Mouse (Mus musculus) stomach, postnatal 0 days (tissue): ENCODE measurements around the gene Tmem121b. TPM values are rescaled to one million over a fixed set of nuclear protein-coding genes. Genes with fewer than 3 reads are reported as not detected.
A peak's percentile ranks its signal among the peaks of the same experiment; 100 is the strongest.

ENCODE experiments used
- ATAC-seq: fragments of 200-750 bp; cut with Nextera tagmentation; 2 replicates; pipeline ENCODE4 v1.8.0; 2017; ENCODE audit not compliant: low FRiP score, low TSS enrichment
- DNase-seq: peaks from one replicate; pipeline ENCODE4 v3.0.0-alpha.2; 2016; ENCODE audit warnings: low spot score
- H3K27ac ChIP-seq: fragments of 300-500 bp; sonication (generic); replicated peaks from 2 replicates; pipeline ENCODE4 v1.5.1; 2014; ENCODE audit warnings: mild to moderate bottlenecking, control low read depth
- H3K27me3 ChIP-seq: fragments of 300-500 bp; sonication (generic); 2 replicates; pipeline ENCODE4 v1.6.1; 2014; ENCODE audit warnings: low read length; ENCODE audit not compliant: control insufficient read depth, insufficient read depth
- H3K36me3 ChIP-seq: fragments of 300-500 bp; sonication (generic); 2 replicates; pipeline ENCODE4 v1.6.1; 2014; ENCODE audit warnings: low read length, mixed read lengths; ENCODE audit not compliant: control insufficient read depth, insufficient read depth
- H3K4me1 ChIP-seq: fragments of 300-500 bp; sonication (generic); replicated peaks from 2 replicates; pipeline ENCODE4 v1.6.1; 2014; ENCODE audit warnings: antibody characterized with exemption; ENCODE audit not compliant: control insufficient read depth, insufficient read depth
- H3K4me2 ChIP-seq: fragments of 300-500 bp; sonication (generic); replicated peaks from 2 replicates; pipeline ENCODE4 v1.6.1; 2014; ENCODE audit warnings: low read depth, mild to moderate bottlenecking, control low read depth, moderate library complexity
- H3K4me3 ChIP-seq: fragments of 300-500 bp; sonication (generic); 2 replicates; pipeline ENCODE4 v1.5.1; 2014; ENCODE audit warnings: low read depth, low read length, control low read depth
- H3K9ac ChIP-seq: fragments of 300-500 bp; sonication (generic); 2 replicates; pipeline ENCODE4 v1.6.1; 2014; ENCODE audit warnings: mild to moderate bottlenecking, low read length, control low read depth, mixed read lengths
- H3K9me3 ChIP-seq: fragments of 300-500 bp; sonication (generic); 2 replicates; pipeline ENCODE4 v1.6.1; 2016; ENCODE audit warnings: low read length; ENCODE audit not compliant: control insufficient read depth
- CTCF ChIP-seq: IDR thresholded peaks from 2 replicates; pipeline ENCODE4 v1.5.1; 2016; ENCODE audit warnings: antibody characterized with exemption, low read depth, mild to moderate bottlenecking, moderate library complexity
- EP300 ChIP-seq: optimal IDR thresholded peaks from 2 replicates; pipeline ENCODE3; 2016; ENCODE audit warnings: antibody characterized with exemption
- WGBS: fragments of 180-500 bp; shearing (Covaris S2); extraction: QIAGEN DNeasy Blood & Tissue Kit; methylation state at CpG from one replicate; pipeline ENCODE4 v1.1.7; 2014; 5-methylcytosine and 5-hydroxymethylcytosine counted together
- polyA plus RNA-seq: library from polyadenylated mRNA; unstranded; fragments of >200 nt; fragmentation: Nextera tagmentation; extraction: Ambion mirVana; gene quantifications from 2 replicates; pipeline ENCODE4 v1.2.1, GENCODE M21; 2015

Gene Tmem121b
- polyA plus RNA-seq, 1 experiment from 2014 or later, result 0.02 TPM

DNA sequence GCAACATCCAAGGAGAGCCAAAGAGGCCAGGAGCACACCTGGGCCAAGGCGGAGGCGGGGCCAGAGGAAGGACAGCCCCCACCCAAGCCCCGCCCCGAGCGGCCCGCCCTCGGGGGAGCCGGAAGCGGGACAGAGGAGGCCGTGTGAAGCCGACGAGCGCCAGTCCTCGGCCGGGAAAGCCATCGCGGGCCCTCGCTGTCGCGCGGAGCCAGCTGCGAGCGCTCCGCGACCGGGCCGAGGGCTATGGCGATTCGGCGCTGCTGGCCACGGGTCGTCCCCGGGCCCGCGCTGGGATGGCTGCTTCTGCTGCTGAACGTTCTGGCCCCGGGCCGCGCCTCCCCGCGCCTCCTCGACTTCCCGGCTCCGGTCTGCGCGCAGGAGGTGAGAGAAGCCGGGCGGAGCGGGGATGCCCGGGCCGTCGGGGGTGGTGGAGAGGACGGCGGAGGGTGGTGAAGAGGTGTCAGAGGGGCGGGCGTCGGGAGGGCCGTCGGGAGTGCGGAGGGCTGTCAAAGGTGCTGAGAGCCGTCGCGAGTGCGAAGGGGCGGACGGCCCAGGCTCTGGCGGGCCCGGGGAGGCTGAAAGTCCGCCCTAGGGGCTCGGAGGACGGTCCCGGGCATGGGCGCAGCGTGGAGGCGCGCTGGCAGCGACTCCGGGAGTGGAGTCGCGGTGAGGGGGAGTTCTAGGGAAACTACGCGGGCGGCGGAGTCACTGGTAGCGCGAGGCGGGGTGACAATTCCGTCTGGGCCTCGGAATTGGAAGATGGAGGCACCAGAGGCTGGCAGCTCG lies 30.3 kb downstream of the Tmem121b start, which contains the start of gene Il17ra:
TSS of gene Il17ra (plus strand) at position 162 of the 786 bp plus-strand sequence.
- Histone ChIP-seq H3K4me2 (peak within 1 kb of the TSS; percentile 86), H3K4me1 (no peaks in the 10 kb centered on the region), H3K9me3 (no peaks in the 10 kb centered on the region), H3K27ac (peak within 1 kb of the TSS; percentile 53; the same call in 1 of the 2 replicates), H3K36me3 (no peaks in the 10 kb centered on the region), H3K9ac (peak within 1 kb of the TSS; percentile 74), H3K27me3 (peaks cover 2% of the 10 kb centered on the region; the same call in 1 of the 2 replicates), H3K4me3 (peak within 1 kb of the TSS; percentile 62)
- DNase-seq, result peak; percentile 93
- WGBS, result under 1% methylated on average over 89 of the region's 90 CpGs
- peak; percentile 97 for ATAC-seq
- no peak for TF ChIP-seq EP300
- no peak; the same call in 1 of the 2 replicates for TF ChIP-seq CTCF

DNA sequence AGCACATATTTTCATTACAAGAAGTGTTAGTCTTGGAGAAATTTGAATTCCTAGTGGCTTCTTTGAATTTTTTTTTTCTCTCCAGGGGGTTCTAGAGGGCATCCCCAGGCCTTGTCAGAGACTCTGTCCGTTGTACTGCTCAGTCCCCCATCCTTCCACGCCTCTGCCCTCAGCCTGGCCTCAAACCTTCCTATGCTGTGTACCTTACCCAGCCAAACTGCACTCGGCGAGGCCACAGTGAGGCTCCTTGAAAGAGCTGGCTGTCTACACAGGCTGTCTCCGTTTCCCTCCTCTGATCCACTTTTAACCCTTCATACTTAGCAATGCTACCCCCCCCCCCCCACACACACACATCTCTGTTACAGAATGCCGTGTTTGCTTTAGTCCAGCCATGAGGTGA lies 31.4 kb downstream of the Tmem121b start:
- TF ChIP-seq EP300 (no peak), CTCF (no peak)
- Histone ChIP-seq H3K9ac (no peak overlapping the region), H3K27me3 (peaks cover 2% of the 10 kb centered on the region; the same call in 1 of the 2 replicates), H3K4me3 (no peak overlapping the region), H3K4me2 (no peak overlapping the region), H3K27ac (no peak overlapping the region), H3K9me3 (no peaks in the 10 kb centered on the region), H3K4me1 (no peaks in the 10 kb centered on the region), H3K36me3 (no peaks in the 10 kb centered on the region)
- WGBS, result 45% methylated on average over 6 of the region's 6 CpGs
- no peak for DNase-seq
- ATAC-seq, result no peak

DNA sequence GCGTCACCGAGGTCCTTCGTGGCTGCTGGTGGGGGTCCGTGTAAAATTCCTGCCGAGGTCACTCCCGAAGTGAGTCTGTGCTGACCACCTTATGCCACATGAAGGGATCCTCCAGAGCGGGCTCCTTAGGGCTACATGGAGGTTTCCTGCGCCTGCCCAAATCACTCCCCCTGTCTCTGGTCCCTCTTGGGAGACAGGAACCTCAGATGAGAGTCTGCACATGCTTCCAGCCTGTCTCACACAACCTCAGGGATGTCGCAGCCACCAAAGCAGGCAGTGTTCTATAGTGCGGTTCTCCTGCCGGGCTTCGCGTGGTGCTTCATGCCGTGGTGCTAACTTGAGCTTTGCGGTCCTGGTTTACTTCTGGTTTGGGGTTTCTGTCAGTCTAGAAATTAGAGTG lies 32.4 kb downstream of the Tmem121b start:
- Histone ChIP-seq H3K27ac (no peak overlapping the region), H3K4me1 (no peaks in the 10 kb centered on the region), H3K4me3 (no peak overlapping the region), H3K9ac (no peak overlapping the region), H3K4me2 (no peak overlapping the region), H3K27me3 (peaks cover 2% of the 10 kb centered on the region; the same call in 1 of the 2 replicates), H3K9me3 (no peaks in the 10 kb centered on the region), H3K36me3 (no peaks in the 10 kb centered on the region)
- no peak for DNase-seq
- ATAC-seq, result no peak
- WGBS, result 69% methylated on average over 15 of the region's 15 CpGs
- no peak for TF ChIP-seq CTCF
- no peak for TF ChIP-seq EP300

DNA sequence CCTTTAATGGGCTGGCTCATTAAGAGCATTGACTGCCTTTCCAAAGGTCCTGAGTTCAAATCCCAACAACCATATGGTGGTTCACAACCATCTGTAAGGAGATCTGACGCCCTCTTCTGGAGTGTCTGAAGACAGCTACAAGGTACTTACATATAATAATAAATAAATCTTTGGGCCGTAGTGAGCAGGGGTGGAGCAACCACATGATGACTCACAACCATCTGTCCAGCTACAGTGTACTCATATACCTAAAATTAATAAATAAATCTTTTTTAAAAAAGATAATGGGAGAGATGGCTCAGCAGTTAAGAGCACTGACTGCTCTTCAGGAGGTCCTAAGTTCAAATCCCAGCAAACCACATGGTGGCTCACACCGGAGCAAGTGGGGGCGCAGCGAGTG lies 35.9 kb downstream of the Tmem121b start:
- DNase-seq (no peak), ATAC-seq (no peak)
- 78% methylated on average over 5 of the region's 5 CpGs for WGBS
- Histone ChIP-seq H3K36me3 (no peaks in the 10 kb centered on the region), H3K4me3 (no peak overlapping the region), H3K27me3 (no peaks in the 10 kb centered on the region), H3K9me3 (no peaks in the 10 kb centered on the region), H3K9ac (no peak overlapping the region), H3K4me1 (no peaks in the 10 kb centered on the region), H3K4me2 (no peak overlapping the region), H3K27ac (no peak overlapping the region)
- TF ChIP-seq EP300 (no peak), CTCF (no peak)

DNA sequence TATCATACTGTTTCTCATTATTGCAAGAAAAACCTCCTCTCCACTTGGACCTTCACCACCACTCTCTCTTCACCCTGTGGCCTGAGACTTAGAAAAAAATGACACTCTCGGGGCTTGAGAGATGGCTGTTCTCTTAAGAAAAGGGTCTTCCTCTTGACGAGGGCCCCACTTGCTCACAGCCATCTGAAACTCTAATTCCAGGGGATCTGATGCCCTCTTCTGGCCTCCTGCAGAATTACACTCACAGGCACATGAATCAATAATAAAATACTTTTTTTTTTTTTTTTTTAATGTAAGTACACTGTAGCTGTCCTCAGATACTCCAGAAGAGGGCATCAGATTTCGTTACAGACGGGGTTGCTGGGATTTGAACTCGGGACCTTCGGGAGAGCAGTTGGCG lies 36.5 kb downstream of the Tmem121b start:
- H3K9me3 ChIP-seq, result no peaks in the 10 kb centered on the region
- 66% methylated on average over 7 of the region's 7 CpGs for WGBS
- H3K4me2 ChIP-seq, result no peak overlapping the region
- H3K4me3 ChIP-seq, result no peak overlapping the region
- H3K4me1 ChIP-seq, result no peaks in the 10 kb centered on the region
- ATAC-seq (no peak), DNase-seq (no peak)
- H3K9ac ChIP-seq, result no peak overlapping the region
- H3K36me3 ChIP-seq, result no peaks in the 10 kb centered on the region
- H3K27ac ChIP-seq, result no peak overlapping the region
- TF ChIP-seq CTCF (peak; percentile 56), EP300 (no peak)
- no peaks in the 10 kb centered on the region for H3K27me3 ChIP-seq

DNA sequence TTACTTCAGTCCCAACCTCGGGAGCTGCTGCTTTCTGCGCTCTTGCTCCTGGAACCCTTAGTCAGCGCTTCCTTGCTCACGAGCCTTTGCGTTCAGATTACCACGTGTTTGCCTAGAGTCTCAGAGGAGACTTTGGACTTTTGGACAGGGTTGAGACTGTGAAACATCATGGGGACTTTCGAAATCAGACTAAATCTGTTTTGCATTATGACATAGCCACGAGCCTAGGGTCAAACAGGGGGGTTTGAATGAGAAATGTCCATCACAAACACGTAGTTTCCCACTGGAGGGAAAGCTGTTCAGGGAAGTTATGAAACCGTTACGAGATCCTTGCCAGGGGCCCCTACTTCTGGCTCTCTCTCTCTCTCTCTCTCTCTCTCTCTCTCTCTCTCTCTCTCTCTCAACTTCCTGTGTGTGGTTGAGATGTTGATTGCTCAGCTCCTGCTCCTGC lies 39.0 kb downstream of the Tmem121b start:
- Histone ChIP-seq H3K27me3 (no peaks in the 10 kb centered on the region), H3K4me1 (no peaks in the 10 kb centered on the region), H3K4me2 (no peak overlapping the region; the same call in 1 of the 2 replicates), H3K27ac (no peak overlapping the region), H3K9me3 (no peaks in the 10 kb centered on the region), H3K4me3 (no peak overlapping the region), H3K36me3 (no peaks in the 10 kb centered on the region), H3K9ac (no peak overlapping the region)
- ATAC-seq (peak; percentile 88), DNase-seq (peak; percentile 52)
- TF ChIP-seq CTCF (no peak), EP300 (no peak)
- 38% methylated on average over 11 of the region's 11 CpGs for WGBS
